Mouse (Mus musculus): Measurements from ENCODE around the gene Trove2. TPM values are rescaled to one million over a fixed set of nuclear protein-coding genes. Genes with fewer than 3 reads are reported as not detected.

The Trove2 gene
- 13.8 and 15.0 TPM in 2 replicates for polyA plus RNA-seq (2014; fragmentation: Nextera tagmentation; extraction: Ambion mirVana)

- Histone ChIP-seq H3K4me3 (ENCODE audit: low read depth, low read length) (peak within 1 kb of the TSS; percentile 71), H3K27me3 (replicated peaks; ENCODE audit: control insufficient read depth, insufficient read depth, low read length) (no peaks in the 10 kb centered on the region), H3K4me2 (ENCODE audit: low read length) (peak within 1 kb of the TSS; percentile 70), H3K27ac (ENCODE audit: low read depth) (peak within 1 kb of the TSS; percentile 64), H3K9ac (ENCODE audit: low read length) (peak within 1 kb of the TSS; percentile 66), H3K4me1 (replicated peaks; ENCODE audit: control insufficient read depth, insufficient read depth, low read length) (peaks cover 10% of the 10 kb centered on the region), H3K36me3 (ENCODE audit: control insufficient read depth, insufficient read depth, low read length) (peaks cover 11% of the 10 kb centered on the region), H3K9me3 (ENCODE audit: control insufficient read depth, low read length) (no peaks in the 10 kb centered on the region)
- peak; percentile 98 for ATAC-seq (replicated peaks; ENCODE audit: low FRiP score, low TSS enrichment, low read depth)
- WGBS, result under 1% methylated on average over 69 of the region's 84 CpGs
- peak; percentile 99 for DNase-seq (ENCODE audit: low spot score)
These were observed at the start of gene Trove2, which contains the start of gene Uchl5 for GRCm38 (mm10) chr1:143776446-143777411. TSS of gene Trove2 (minus strand) at chr1:143777068. TSS of gene Uchl5 (plus strand) at chr1:143777272.

DNA sequence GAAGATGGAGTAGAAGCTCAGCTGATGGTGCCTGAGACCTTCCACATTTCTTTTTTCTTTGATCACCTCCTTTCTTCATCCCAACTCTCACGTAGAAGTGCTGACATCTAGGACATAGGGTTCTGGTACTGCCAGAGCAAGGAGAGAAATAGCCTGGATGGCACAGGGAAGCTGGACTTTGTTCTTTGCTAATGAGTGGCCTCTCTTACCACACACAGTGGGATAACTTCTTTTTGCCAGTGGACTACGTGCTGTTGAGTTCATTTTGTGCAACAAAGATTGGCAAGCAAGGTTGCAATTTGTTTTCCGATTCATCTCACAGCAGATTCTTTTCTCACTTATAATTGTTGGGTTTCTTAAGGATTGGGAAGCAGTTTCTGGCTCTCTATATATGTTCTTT, 45.8 kb upstream of the Trove2 start:
- WGBS, result 74% methylated on average over 3 of the region's 3 CpGs
- no peak for ATAC-seq (replicated peaks; ENCODE audit: low FRiP score, low TSS enrichment, low read depth)
- H3K4me2 ChIP-seq (ENCODE audit: low read length), result no peak overlapping the region

GRCm38 (mm10) chr1:143820096-143820877, 43.4 kb upstream of the Trove2 start:
- WGBS, result 85% methylated on average over 2 of the region's 2 CpGs
- no peaks in the 10 kb centered on the region for H3K4me1 ChIP-seq (replicated peaks; ENCODE audit: control insufficient read depth, insufficient read depth, low read length)
- no peak overlapping the region for H3K4me3 ChIP-seq (ENCODE audit: low read depth, low read length)
- DNase-seq (ENCODE audit: low spot score) (no peak), ATAC-seq (replicated peaks; ENCODE audit: low FRiP score, low TSS enrichment, low read depth) (no peak)
- H3K36me3 ChIP-seq (ENCODE audit: control insufficient read depth, insufficient read depth, low read length), result no peaks in the 10 kb centered on the region
- H3K9ac ChIP-seq (ENCODE audit: low read length), result no peak overlapping the region
- no peak overlapping the region for H3K4me2 ChIP-seq (ENCODE audit: low read length)
- H3K27me3 ChIP-seq (replicated peaks; ENCODE audit: control insufficient read depth, insufficient read depth, low read length), result no peaks in the 10 kb centered on the region
- no peak overlapping the region for H3K27ac ChIP-seq (ENCODE audit: low read depth)
- H3K9me3 ChIP-seq (ENCODE audit: control insufficient read depth, low read length), result no peaks in the 10 kb centered on the region

More for the DNA sequence above, 45.8 kb upstream of the Trove2 start:
- Histone ChIP-seq H3K4me1 (replicated peaks; ENCODE audit: control insufficient read depth, insufficient read depth, low read length) (no peaks in the 10 kb centered on the region), H3K27me3 (replicated peaks; ENCODE audit: control insufficient read depth, insufficient read depth, low read length) (no peaks in the 10 kb centered on the region), H3K36me3 (ENCODE audit: control insufficient read depth, insufficient read depth, low read length) (no peaks in the 10 kb centered on the region), H3K4me3 (ENCODE audit: low read depth, low read length) (no peak overlapping the region), H3K9ac (ENCODE audit: low read length) (no peak overlapping the region), H3K9me3 (ENCODE audit: control insufficient read depth, low read length) (no peaks in the 10 kb centered on the region), H3K27ac (ENCODE audit: low read depth) (no peak overlapping the region)
- no peak for DNase-seq (ENCODE audit: low spot score)

GRCm38 (mm10) chr1:143813676-143814360, 37.0 kb upstream of the Trove2 start:
- Histone ChIP-seq H3K27me3 (replicated peaks; ENCODE audit: control insufficient read depth, insufficient read depth, low read length) (no peaks in the 10 kb centered on the region), H3K36me3 (ENCODE audit: control insufficient read depth, insufficient read depth, low read length) (no peaks in the 10 kb centered on the region), H3K9ac (ENCODE audit: low read length) (no peak overlapping the region), H3K4me2 (ENCODE audit: low read length) (no peak overlapping the region), H3K4me1 (replicated peaks; ENCODE audit: control insufficient read depth, insufficient read depth, low read length) (no peaks in the 10 kb centered on the region), H3K9me3 (ENCODE audit: control insufficient read depth, low read length) (no peaks in the 10 kb centered on the region), H3K4me3 (ENCODE audit: low read depth, low read length) (no peak overlapping the region), H3K27ac (ENCODE audit: low read depth) (no peak overlapping the region)
- 46% methylated on average over 7 of the region's 7 CpGs for WGBS
- peak; percentile 77; the same call in 1 of the 2 replicates for ATAC-seq (replicated peaks; ENCODE audit: low FRiP score, low TSS enrichment, low read depth)
- peak; percentile 77 for DNase-seq (ENCODE audit: low spot score)

DNA sequence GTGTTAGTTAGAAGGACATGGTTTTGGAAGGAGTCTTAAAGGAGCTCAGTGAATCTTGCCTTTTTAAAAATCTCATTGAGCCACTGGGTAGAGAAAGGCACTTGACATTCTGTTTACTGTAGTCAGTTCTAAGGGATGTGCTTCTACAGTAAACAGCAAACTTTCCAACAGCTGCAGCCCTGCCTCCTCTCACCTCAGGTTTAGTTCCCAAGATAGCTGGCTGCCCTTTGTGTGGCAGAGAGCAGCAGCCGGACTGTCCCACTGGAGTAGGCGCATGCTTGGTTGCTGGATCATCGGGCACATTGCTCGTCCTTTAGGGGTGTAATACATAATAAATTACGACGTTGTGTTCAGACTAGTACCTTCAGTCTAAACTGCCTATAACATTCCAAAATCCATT, 32.2 kb upstream of the Trove2 start:
- Histone ChIP-seq H3K4me2 (ENCODE audit: low read length) (no peak overlapping the region), H3K27ac (ENCODE audit: low read depth) (no peak overlapping the region), H3K36me3 (ENCODE audit: control insufficient read depth, insufficient read depth, low read length) (peaks cover 8% of the 10 kb centered on the region), H3K9ac (ENCODE audit: low read length) (no peak overlapping the region), H3K4me3 (ENCODE audit: low read depth, low read length) (no peak overlapping the region), H3K4me1 (replicated peaks; ENCODE audit: control insufficient read depth, insufficient read depth, low read length) (no peaks in the 10 kb centered on the region), H3K9me3 (ENCODE audit: control insufficient read depth, low read length) (no peaks in the 10 kb centered on the region), H3K27me3 (replicated peaks; ENCODE audit: control insufficient read depth, insufficient read depth, low read length) (no peaks in the 10 kb centered on the region)
- no peak for DNase-seq (ENCODE audit: low spot score)
- WGBS, result 76% methylated on average over 6 of the region's 6 CpGs
- no peak for ATAC-seq (replicated peaks; ENCODE audit: low FRiP score, low TSS enrichment, low read depth)

DNA sequence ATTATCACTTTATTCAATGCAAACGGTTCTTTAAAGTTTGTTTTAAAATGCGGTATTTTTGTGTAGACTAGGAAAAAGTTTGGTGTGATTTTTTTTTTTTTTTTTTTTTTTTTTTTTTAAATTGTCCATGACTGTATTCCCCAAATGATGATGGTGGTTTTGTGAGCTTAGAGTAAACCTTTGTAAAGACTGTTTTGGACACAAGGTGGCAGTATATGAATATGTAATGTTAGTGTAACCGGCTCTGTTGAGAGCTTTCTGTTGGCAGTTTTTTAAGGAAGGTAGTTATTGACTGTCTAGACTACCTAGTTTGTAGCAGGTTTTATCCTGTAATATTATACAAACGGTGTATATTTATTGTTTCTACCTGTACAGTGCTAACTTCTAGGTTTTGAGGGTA, 26.7 kb upstream of the Trove2 start:
- no peak for DNase-seq (ENCODE audit: low spot score)
- no peak overlapping the region for H3K4me3 ChIP-seq (ENCODE audit: low read depth, low read length)
- H3K27me3 ChIP-seq (replicated peaks; ENCODE audit: control insufficient read depth, insufficient read depth, low read length), result no peaks in the 10 kb centered on the region
- no peak overlapping the region for H3K9ac ChIP-seq (ENCODE audit: low read length)
- no peaks in the 10 kb centered on the region for H3K4me1 ChIP-seq (replicated peaks; ENCODE audit: control insufficient read depth, insufficient read depth, low read length)
- WGBS, result 45% methylated on average over 4 of the region's 4 CpGs
- no peaks in the 10 kb centered on the region for H3K9me3 ChIP-seq (ENCODE audit: control insufficient read depth, low read length)
- no peak overlapping the region for H3K4me2 ChIP-seq (ENCODE audit: low read length)
- H3K27ac ChIP-seq (ENCODE audit: low read depth), result no peak overlapping the region
- H3K36me3 ChIP-seq (ENCODE audit: control insufficient read depth, insufficient read depth, low read length), result peaks cover 21% of the 10 kb centered on the region
- peak; percentile 55; the same call in 1 of the 2 replicates for ATAC-seq (replicated peaks; ENCODE audit: low FRiP score, low TSS enrichment, low read depth)

DNA sequence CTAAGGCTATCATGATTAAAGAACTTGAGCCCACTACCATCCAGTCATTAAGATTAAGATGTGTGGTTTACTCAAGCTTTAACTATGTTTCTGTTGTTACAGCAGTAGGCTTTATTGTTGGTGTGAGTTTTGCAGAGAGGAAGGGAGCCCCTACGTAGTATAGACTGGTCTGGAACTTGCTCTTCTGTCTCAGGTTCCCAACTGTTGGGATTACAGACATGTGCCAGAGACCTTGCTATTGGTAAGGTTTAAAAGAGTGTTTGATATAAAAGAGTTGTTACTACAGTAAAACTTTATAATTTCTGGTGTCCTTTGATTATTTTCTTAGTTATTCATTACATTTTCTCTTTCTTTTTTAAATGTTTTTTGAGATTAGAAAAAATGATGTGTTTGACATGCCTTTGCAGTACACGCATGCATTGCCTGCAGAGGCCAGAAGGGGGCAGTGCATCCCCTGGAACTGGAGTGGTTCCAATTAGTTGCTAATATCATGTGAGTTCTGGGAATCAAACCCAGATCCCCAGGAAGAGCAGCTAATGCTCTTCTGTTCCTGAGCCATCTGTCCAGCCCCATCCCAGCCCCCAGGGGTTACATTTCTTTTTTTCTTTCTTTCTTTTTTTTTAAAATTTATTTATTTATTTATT, 11.8 kb upstream of the Trove2 start:
- no peaks in the 10 kb centered on the region for H3K9me3 ChIP-seq (ENCODE audit: control insufficient read depth, low read length)
- H3K4me3 ChIP-seq (ENCODE audit: low read depth, low read length), result no peak overlapping the region
- H3K27me3 ChIP-seq (replicated peaks; ENCODE audit: control insufficient read depth, insufficient read depth, low read length), result no peaks in the 10 kb centered on the region
- WGBS, result 90% methylated on average over 2 of the region's 2 CpGs
- DNase-seq (ENCODE audit: low spot score) (peak; percentile 70), ATAC-seq (replicated peaks; ENCODE audit: low FRiP score, low TSS enrichment, low read depth) (no peak)
- H3K27ac ChIP-seq (ENCODE audit: low read depth), result no peak overlapping the region
- H3K4me2 ChIP-seq (ENCODE audit: low read length), result no peak overlapping the region
- no peaks in the 10 kb centered on the region for H3K4me1 ChIP-seq (replicated peaks; ENCODE audit: control insufficient read depth, insufficient read depth, low read length)
- peaks cover 7% of the 10 kb centered on the region; the same call in 1 of the 2 replicates for H3K36me3 ChIP-seq (ENCODE audit: control insufficient read depth, insufficient read depth, low read length)
- no peak overlapping the region for H3K9ac ChIP-seq (ENCODE audit: low read length)

All from intestine, embryonic 14.5 days (tissue).